Mouse (Mus musculus) stomach, postnatal 0 days (tissue): ENCODE measurements around the gene Vipas39. TPM values are rescaled to one million over a fixed set of nuclear protein-coding genes. Genes with fewer than 3 reads are reported as not detected.

Experiments
- ATAC-seq: fragments of 200-750 bp; cut with Nextera tagmentation; 2 replicates; pipeline ENCODE4 v1.8.0; 2017; ENCODE audit not compliant: low FRiP score, low TSS enrichment
- DNase-seq: peaks from one replicate; pipeline ENCODE4 v3.0.0-alpha.2; 2016; ENCODE audit warnings: low spot score
- H3K27ac ChIP-seq: fragments of 300-500 bp; sonication (generic); replicated peaks from 2 replicates; pipeline ENCODE4 v1.5.1; 2014; ENCODE audit warnings: mild to moderate bottlenecking, control low read depth
- H3K27me3 ChIP-seq: fragments of 300-500 bp; sonication (generic); 2 replicates; pipeline ENCODE4 v1.6.1; 2014; ENCODE audit warnings: low read length; ENCODE audit not compliant: control insufficient read depth, insufficient read depth
- H3K36me3 ChIP-seq: fragments of 300-500 bp; sonication (generic); 2 replicates; pipeline ENCODE4 v1.6.1; 2014; ENCODE audit warnings: low read length, mixed read lengths; ENCODE audit not compliant: control insufficient read depth, insufficient read depth
- H3K4me1 ChIP-seq: fragments of 300-500 bp; sonication (generic); replicated peaks from 2 replicates; pipeline ENCODE4 v1.6.1; 2014; ENCODE audit warnings: antibody characterized with exemption; ENCODE audit not compliant: control insufficient read depth, insufficient read depth
- H3K4me2 ChIP-seq: fragments of 300-500 bp; sonication (generic); replicated peaks from 2 replicates; pipeline ENCODE4 v1.6.1; 2014; ENCODE audit warnings: low read depth, mild to moderate bottlenecking, control low read depth, moderate library complexity
- H3K4me3 ChIP-seq: fragments of 300-500 bp; sonication (generic); 2 replicates; pipeline ENCODE4 v1.5.1; 2014; ENCODE audit warnings: low read depth, low read length, control low read depth
- H3K9ac ChIP-seq: fragments of 300-500 bp; sonication (generic); 2 replicates; pipeline ENCODE4 v1.6.1; 2014; ENCODE audit warnings: mild to moderate bottlenecking, low read length, control low read depth, mixed read lengths
- H3K9me3 ChIP-seq: fragments of 300-500 bp; sonication (generic); 2 replicates; pipeline ENCODE4 v1.6.1; 2016; ENCODE audit warnings: low read length; ENCODE audit not compliant: control insufficient read depth
- CTCF ChIP-seq: IDR thresholded peaks from 2 replicates; pipeline ENCODE4 v1.5.1; 2016; ENCODE audit warnings: antibody characterized with exemption, low read depth, mild to moderate bottlenecking, moderate library complexity
- EP300 ChIP-seq: optimal IDR thresholded peaks from 2 replicates; pipeline ENCODE3; 2016; ENCODE audit warnings: antibody characterized with exemption
- WGBS: fragments of 180-500 bp; shearing (Covaris S2); extraction: QIAGEN DNeasy Blood & Tissue Kit; methylation state at CpG from one replicate; pipeline ENCODE4 v1.1.7; 2014; 5-methylcytosine and 5-hydroxymethylcytosine counted together
- polyA plus RNA-seq: library from polyadenylated mRNA; unstranded; fragments of >200 nt; fragmentation: Nextera tagmentation; extraction: Ambion mirVana; gene quantifications from 2 replicates; pipeline ENCODE4 v1.2.1, GENCODE M21; 2015

Gene Vipas39
- polyA plus RNA-seq, 1 experiment from 2014 or later: 20.7 TPM

DNA sequence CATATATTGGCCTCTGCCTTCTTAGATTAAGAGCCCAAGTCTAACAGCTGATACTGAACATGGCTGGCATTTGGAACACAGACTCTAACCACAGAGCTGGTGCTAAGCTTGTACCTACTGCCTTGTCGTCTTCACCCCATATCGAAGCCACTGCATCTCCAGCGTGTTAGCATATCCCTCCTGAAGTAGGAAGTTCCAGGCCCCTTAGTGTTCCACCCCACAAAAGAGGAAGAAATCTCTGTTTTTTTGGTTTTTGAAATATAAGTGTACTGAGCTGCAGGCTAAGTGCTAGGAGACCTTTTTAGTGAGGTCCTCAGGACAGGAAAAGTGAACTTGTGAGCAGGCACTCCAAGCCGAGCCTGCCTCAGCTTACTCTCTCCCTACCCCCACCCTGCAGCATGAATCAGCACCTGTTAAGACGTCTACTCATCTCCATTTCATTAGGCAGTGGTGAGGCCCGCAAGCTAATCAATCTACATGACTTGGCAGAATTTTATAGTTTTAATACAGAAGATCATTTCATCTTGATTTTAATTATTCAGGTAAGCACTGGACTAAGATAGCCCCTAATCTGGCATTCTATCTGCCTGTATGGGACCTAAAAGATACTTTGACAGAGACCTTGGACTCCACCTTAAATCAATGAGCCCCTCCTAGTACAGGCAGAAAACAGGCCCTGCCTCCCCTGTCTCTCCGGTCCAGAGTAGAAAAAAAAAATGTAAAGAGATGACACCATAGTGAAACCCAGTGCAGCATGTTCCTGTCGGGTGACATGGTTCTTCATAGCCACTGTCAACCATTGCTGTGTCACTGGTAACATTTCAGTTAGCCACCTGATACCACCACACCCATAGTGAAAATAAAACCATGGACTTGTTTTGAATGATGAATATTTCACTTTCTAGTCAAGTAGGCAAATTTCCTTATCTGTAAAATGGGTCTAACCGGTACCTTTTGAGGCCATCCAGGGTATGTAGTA lies 9.1 kb upstream of the Vipas39 start:
- Histone ChIP-seq H3K27ac (no peak overlapping the region), H3K4me2 (no peak overlapping the region), H3K36me3 (peaks cover 24% of the 10 kb centered on the region), H3K9ac (no peak overlapping the region), H3K27me3 (no peaks in the 10 kb centered on the region), H3K4me1 (no peaks in the 10 kb centered on the region), H3K9me3 (no peaks in the 10 kb centered on the region), H3K4me3 (no peak overlapping the region)
- WGBS: 81% methylated on average over 9 of the region's 9 CpGs
- DNase-seq (no peak), ATAC-seq (no peak)
- no peak for TF ChIP-seq EP300
- TF ChIP-seq CTCF: no peak

DNA sequence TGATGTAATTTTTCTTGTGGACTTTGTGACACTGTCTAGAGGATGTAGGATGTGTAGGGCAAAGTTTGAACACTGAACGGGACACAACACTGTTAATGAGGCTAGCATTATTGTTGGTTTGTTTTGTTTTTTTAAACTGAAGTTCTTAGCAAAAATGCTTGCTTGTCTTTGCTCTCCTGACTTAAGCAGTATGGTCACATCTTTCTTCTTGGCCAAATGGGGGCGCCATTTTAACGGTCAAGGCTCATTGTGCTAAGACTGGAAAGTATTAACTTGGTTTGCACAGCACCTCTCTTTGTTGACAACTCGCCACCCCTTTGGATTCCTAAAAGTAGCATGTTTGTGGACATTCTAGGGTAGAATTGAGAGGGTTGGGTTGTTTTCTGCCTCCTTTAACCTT lies 1.6 kb upstream of the Vipas39 start:
- Histone ChIP-seq H3K36me3 (peaks cover 18% of the 10 kb centered on the region), H3K4me3 (peak overlapping the region; percentile 80; the same call in 1 of the 2 replicates), H3K4me1 (no peaks in the 10 kb centered on the region; the same call in 1 of the 2 replicates), H3K4me2 (peak overlapping the region; percentile 92), H3K27ac (no peak overlapping the region), H3K9ac (no peak overlapping the region), H3K27me3 (no peaks in the 10 kb centered on the region), H3K9me3 (no peaks in the 10 kb centered on the region)
- ATAC-seq (no peak), DNase-seq (no peak)
- TF ChIP-seq CTCF (peak; percentile 73), EP300 (no peak)
- WGBS: 24% methylated on average over 4 of the region's 4 CpGs

DNA sequence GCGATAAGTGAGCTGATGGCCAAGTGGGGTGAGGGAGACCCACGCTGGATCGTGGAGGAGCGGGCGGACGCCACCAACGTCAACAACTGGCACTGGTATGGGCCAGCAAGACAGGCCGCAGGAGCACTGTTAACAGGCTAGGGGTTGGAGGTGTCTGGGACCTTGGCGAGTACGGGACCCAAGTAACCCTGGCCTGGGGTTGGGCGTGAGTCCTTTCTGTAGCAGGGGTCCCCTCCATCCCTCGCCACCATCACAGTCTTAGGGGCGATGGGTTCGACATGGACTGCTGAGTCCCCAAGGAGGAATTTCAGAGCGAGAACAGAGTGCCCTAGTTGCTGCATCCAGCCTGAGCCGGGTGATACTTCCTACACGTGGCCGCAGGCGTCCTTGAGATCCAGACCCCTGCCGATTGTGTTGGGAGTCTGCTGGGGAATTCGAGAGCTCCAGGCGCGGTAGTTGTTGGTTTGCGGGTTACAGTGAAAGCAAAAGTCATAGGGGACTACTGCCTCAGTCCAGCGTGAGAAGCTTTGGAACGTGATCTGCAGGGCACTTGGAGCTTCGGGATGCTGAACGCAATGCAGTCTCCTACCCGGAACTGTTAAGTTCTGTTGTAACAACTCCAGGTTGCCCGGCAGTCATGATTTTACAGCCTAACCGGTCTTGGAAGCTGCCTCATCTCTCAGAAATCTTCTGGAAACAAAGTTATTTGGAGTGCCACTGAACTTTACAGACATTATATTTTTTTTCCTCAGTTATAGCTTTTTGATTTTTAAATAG lies 959 bp upstream of the Vipas39 start:
- H3K27ac ChIP-seq: peak overlapping the region; percentile 90
- peak overlapping the region; percentile 79 for H3K9ac ChIP-seq
- H3K27me3 ChIP-seq: no peaks in the 10 kb centered on the region
- TF ChIP-seq EP300: no peak
- TF ChIP-seq CTCF: no peak
- no peaks in the 10 kb centered on the region for H3K9me3 ChIP-seq
- peak; percentile 59 for ATAC-seq
- DNase-seq: no peak
- peak overlapping the region; percentile 92 for H3K4me2 ChIP-seq
- WGBS: under 1% methylated on average over 31 of the region's 31 CpGs
- H3K4me3 ChIP-seq: peak overlapping the region; percentile 80
- peaks cover 12% of the 10 kb centered on the region for H3K36me3 ChIP-seq
- H3K4me1 ChIP-seq: no peaks in the 10 kb centered on the region; the same call in 1 of the 2 replicates

DNA sequence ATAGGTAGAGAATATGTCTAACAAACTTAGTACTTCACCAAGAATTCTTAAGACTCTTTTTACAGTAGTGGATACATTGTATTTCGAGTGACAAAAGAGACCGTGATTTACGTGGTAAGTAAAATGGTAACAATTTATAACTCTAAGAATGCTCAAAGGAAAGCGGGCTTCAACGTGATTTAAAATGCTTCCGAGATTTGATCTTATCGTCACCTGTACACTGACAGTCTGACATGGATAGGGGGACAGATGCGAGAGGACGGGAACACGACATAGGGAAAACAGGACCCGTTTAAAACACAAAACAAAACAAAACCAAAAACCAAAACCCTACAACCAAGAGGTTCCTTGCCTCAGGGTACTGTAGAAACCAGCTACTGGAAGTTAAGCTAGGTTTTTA lies 612 bp downstream of the Vipas39 start:
- H3K4me2 ChIP-seq: peak overlapping the region; percentile 80
- DNase-seq: no peak
- WGBS: 16% methylated on average over 11 of the region's 11 CpGs
- H3K27ac ChIP-seq: peak overlapping the region; percentile 83
- peaks cover 3% of the 10 kb centered on the region for H3K36me3 ChIP-seq
- no peaks in the 10 kb centered on the region; the same call in 1 of the 2 replicates for H3K4me1 ChIP-seq
- peak overlapping the region; percentile 74 for H3K9ac ChIP-seq
- peak overlapping the region; percentile 80 for H3K4me3 ChIP-seq
- no peak for ATAC-seq
- H3K9me3 ChIP-seq: no peaks in the 10 kb centered on the region
- H3K27me3 ChIP-seq: no peaks in the 10 kb centered on the region
- TF ChIP-seq EP300: no peak
- TF ChIP-seq CTCF: no peak

DNA sequence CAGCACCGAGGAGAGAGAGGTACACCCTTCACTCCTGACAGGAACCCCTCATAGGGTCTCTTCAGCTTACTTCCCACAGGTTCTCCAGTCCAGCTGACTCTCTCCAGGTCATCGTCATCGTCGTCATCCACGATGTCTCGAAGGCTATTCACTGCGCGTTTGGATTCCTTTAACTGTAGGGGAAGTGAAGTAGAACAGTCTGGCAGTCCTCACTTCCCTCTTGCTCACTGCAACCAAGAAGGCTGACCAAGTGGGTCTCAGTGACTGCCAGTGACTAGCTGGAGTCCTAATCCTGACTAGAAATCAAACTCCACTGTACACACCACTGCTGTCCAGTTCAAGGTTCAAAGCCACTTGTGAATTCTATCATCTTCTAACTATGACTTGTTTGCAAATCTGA lies 5.5 kb downstream of the Vipas39 start:
- no peak overlapping the region for H3K9ac ChIP-seq
- H3K36me3 ChIP-seq: peaks cover 18% of the 10 kb centered on the region
- H3K4me1 ChIP-seq: no peaks in the 10 kb centered on the region
- no peak for ATAC-seq
- H3K27ac ChIP-seq: no peak overlapping the region
- H3K4me2 ChIP-seq: no peak overlapping the region
- no peak overlapping the region for H3K4me3 ChIP-seq
- TF ChIP-seq EP300: no peak
- no peak for TF ChIP-seq CTCF
- H3K9me3 ChIP-seq: no peaks in the 10 kb centered on the region
- no peak for DNase-seq
- 97% methylated on average over 8 of the region's 8 CpGs for WGBS
- H3K27me3 ChIP-seq: no peaks in the 10 kb centered on the region
